11 mouse cellular contexts compared by ENCODE assay signal in genomic region chr11:70973947-70974346, GRCm38 (mm10). TPM values are rescaled to one million over a fixed set of nuclear protein-coding genes. Genes with fewer than 3 reads are reported as not detected.
DNase-seq lines count a peak whose midpoint lies in the region; ATAC-seq lines count a peak whose summit lies in the region.
"Had no signal": no experiment of that assay in that cellular context is flagged by ENCODE, and none has a peak within 500 bp of the region (broad histone marks: within the 10 kb centered on the region; RNA-seq: fewer than 3 reads in every experiment).

No protein-coding gene starts in this region.

- H3K27me3 ChIP-seq in embryonic facial prominence, embryonic 14.5 days (replicated peaks; ENCODE audit: control insufficient read depth, insufficient read depth, low read length): no peaks in the 10 kb centered on the region
- H3K27me3 ChIP-seq: liver, embryonic 15.5 days had no signal

- no peak overlapping the region for H3K9ac ChIP-seq in embryonic facial prominence, embryonic 14.5 days (ENCODE audit: low read depth, low read length)
- H3K9ac ChIP-seq: liver, embryonic 15.5 days had no signal

- no peak overlapping the region for H3K4me2 ChIP-seq in embryonic facial prominence, embryonic 14.5 days (ENCODE audit: low read depth, low read length)
- H3K4me2 ChIP-seq: liver, embryonic 15.5 days had no signal

- H3K9me3 ChIP-seq in embryonic facial prominence, embryonic 14.5 days (ENCODE audit: control insufficient read depth, low read length): no peaks in the 10 kb centered on the region
- H3K9me3 ChIP-seq: heart, embryonic 10.5 days; liver, embryonic 15.5 days had no signal

- no peak overlapping the region for H3K4me3 ChIP-seq in embryonic facial prominence, embryonic 14.5 days (ENCODE audit: low read depth, low read length)
- H3K4me3 ChIP-seq: heart, embryonic 10.5 days; liver, embryonic 15.5 days had no signal

- no peaks in the 10 kb centered on the region; the same call in 1 of the 2 replicates for H3K4me1 ChIP-seq in embryonic facial prominence, embryonic 14.5 days (ENCODE audit: control insufficient read depth, insufficient read depth, low read length)

- peak; percentile 10 for DNase-seq in kidney, postnatal 14 days
- no peak for DNase-seq in kidney, adult 18-20 months
- DNase-seq in 416B (ENCODE audit: low read depth): peak; percentile 64
- peak; percentile 21 for DNase-seq in CD4-positive helper T cell, adult 2 months (ENCODE audit: low read depth, low spot score)
- peak; percentile 6 for DNase-seq in embryonic facial prominence, embryonic 14.5 days (ENCODE audit: low spot score)
- no peak for DNase-seq in right cerebral cortex, postnatal 4 days
- no peak for DNase-seq in c-Kit-positive CD71-positive TER-119-positive erythroid progenitor cells, embryonic 14.5 days (ENCODE audit: low spot score)
- DNase-seq: adrenal gland, postnatal 14 days had no signal

- no peak overlapping the region for H3K27ac ChIP-seq in embryonic facial prominence, embryonic 14.5 days (replicated peaks; ENCODE audit: low read depth, low read length)
- H3K27ac ChIP-seq: heart, embryonic 10.5 days; liver, embryonic 15.5 days had no signal

- 60% methylated on average over 4 of the region's 4 CpGs for WGBS in embryonic facial prominence, embryonic 14.5 days

- no peak for ATAC-seq in embryonic facial prominence, embryonic 14.5 days (ENCODE audit: low read depth)
- no peak for ATAC-seq in activated CD4-positive, CD25-positive, alpha-beta regulatory T cell, adult 4 months

- H3K36me3 ChIP-seq in embryonic facial prominence, embryonic 14.5 days (ENCODE audit: control insufficient read depth, insufficient read depth, low read length): peaks cover 69% of the 10 kb centered on the region

RNA-seq across cellular contexts. Expression of gene Rpain, which starts 3.9 kb away (rescaled TPM):
- polyA plus RNA-seq in embryonic facial prominence, embryonic 14.5 days (2014; fragmentation: Nextera tagmentation; extraction: Ambion mirVana): 67.3 and 68.3 TPM in 2 replicates
- 10 to 100 TPM; 49.9 to 74.5 TPM for polyA plus RNA-seq in activated CD4-positive, CD25-positive, alpha-beta regulatory T cell, adult 4 months (2017; shearing (Covaris generic))

RNA-seq across cellular contexts. Expression of gene Nup88, which starts 4.2 kb away (rescaled TPM):
- 118 TPM in 2 replicates for polyA plus RNA-seq in embryonic facial prominence, embryonic 14.5 days (2014; fragmentation: Nextera tagmentation; extraction: Ambion mirVana)
- 10 to 100 TPM; 65.6 to 75.9 TPM for polyA plus RNA-seq in activated CD4-positive, CD25-positive, alpha-beta regulatory T cell, adult 4 months (2017; shearing (Covaris generic))

RNA-seq across cellular contexts. Expression of gene C1qbp, which starts 8.9 kb away (rescaled TPM):
- 223 and 224 TPM in 2 replicates for polyA plus RNA-seq in embryonic facial prominence, embryonic 14.5 days (2014; fragmentation: Nextera tagmentation; extraction: Ambion mirVana)
- 10 to 100 TPM; 18.4 to 22.1 TPM for polyA plus RNA-seq in activated CD4-positive, CD25-positive, alpha-beta regulatory T cell, adult 4 months (2017; shearing (Covaris generic))

RNA-seq across cellular contexts. Expression of gene Dhx33, which starts 30.3 kb away (rescaled TPM):
- 20.3 and 21.3 TPM in 2 replicates for polyA plus RNA-seq in embryonic facial prominence, embryonic 14.5 days (2014; fragmentation: Nextera tagmentation; extraction: Ambion mirVana)
- 1 to 10 TPM; 5.2 to 5.7 TPM for polyA plus RNA-seq in activated CD4-positive, CD25-positive, alpha-beta regulatory T cell, adult 4 months (2017; shearing (Covaris generic))

RNA-seq across cellular contexts. Expression of gene Mis12, which starts 45.5 kb away (rescaled TPM):
- polyA plus RNA-seq in embryonic facial prominence, embryonic 14.5 days (2014; fragmentation: Nextera tagmentation; extraction: Ambion mirVana): 29.2 and 30.0 TPM in 2 replicates
- polyA plus RNA-seq in activated CD4-positive, CD25-positive, alpha-beta regulatory T cell, adult 4 months (2017; shearing (Covaris generic)): 10 to 100 TPM; 14.3 to 22.6 TPM

Comparison
In these comparisons a context has a peak if more than half of its experiments do, and no peak if none do; other contexts are left out.
1. DNase-seq: peak in kidney, postnatal 14 days (single experiment), 416B (single experiment), CD4-positive helper T cell, adult 2 months (single experiment) and embryonic facial prominence, embryonic 14.5 days (single experiment); none in kidney, adult 18-20 months (single experiment), right cerebral cortex, postnatal 4 days (single experiment) and c-Kit-positive CD71-positive TER-119-positive erythroid progenitor cells, embryonic 14.5 days (single experiment).